Mouse (Mus musculus) CH12.LX (cell line): ENCODE measurements around the gene Rmi2. TPM values are rescaled to one million over a fixed set of nuclear protein-coding genes. Genes with fewer than 3 reads are reported as not detected.

Source experiments
- DNase-seq: peaks from one replicate; pipeline ENCODE4 v3.0.0-alpha.2; 2013; ENCODE audit errors: extremely low read depth
- H3K27ac ChIP-seq: 2 replicates; pipeline ENCODE4 v1.5.1; 2012; ENCODE audit warnings: low read depth, mild to moderate bottlenecking, control low read depth, moderate library complexity; ENCODE audit not compliant: insufficient read depth
- H3K27me3 ChIP-seq: replicated peaks from 2 replicates; pipeline ENCODE3; 2012; ENCODE audit warnings: inconsistent platforms
- H3K36me3 ChIP-seq, 2 experiments: replicated peaks in 1 of 2; 2 replicates each; pipeline versions ENCODE3 to v1.6.1; 2012; ENCODE audit warnings: inconsistent platforms in 1 of 2, low read length in 1 of 2, mild to moderate bottlenecking in 1 of 2, mixed read lengths in 1 of 2, moderate library complexity in 1 of 2; ENCODE audit not compliant: control insufficient read depth in 1 of 2, insufficient read depth in 1 of 2
- H3K4me1 ChIP-seq, 2 experiments: 2 replicates each; pipeline ENCODE4 v1.6.1; 2012; ENCODE audit warnings: inconsistent platforms in 1 of 2, moderate library complexity in 1 of 2; ENCODE audit not compliant: insufficient read depth in 2 of 2, control insufficient read depth in 1 of 2
- H3K4me2 ChIP-seq: 2 replicates; pipeline ENCODE4 v1.6.1; 2012; ENCODE audit warnings: low read depth, mild to moderate bottlenecking, control low read depth; ENCODE audit not compliant: poor library complexity, insufficient read depth, severe bottlenecking
- H3K4me3 ChIP-seq, 3 experiments: fragments of 150-350 bp in 1 of 3; sonication (generic) in 1 of 3; replicated peaks in 1 of 3; 2 replicates each; pipeline versions ENCODE3 to v1.5.1; 2011 to 2012; ENCODE audit warnings: low read depth in 2 of 3, low read length in 2 of 3, mild to moderate bottlenecking in 2 of 3, moderate library complexity in 2 of 3, control low read depth in 1 of 3, improper control_type of control experiment in 1 of 3, inconsistent platforms in 1 of 3, mixed read lengths in 1 of 3; ENCODE audit not compliant: poor library complexity in 1 of 3
- H3K79me2 ChIP-seq: replicated peaks from 2 replicates; pipeline ENCODE4 v1.6.1; 2012; ENCODE audit warnings: mild to moderate bottlenecking, moderate library complexity; ENCODE audit not compliant: control insufficient read depth, poor library complexity, insufficient read depth, severe bottlenecking; ENCODE audit errors: extremely low read depth
- H3K9ac ChIP-seq: 2 replicates; pipeline ENCODE4 v1.6.1; 2012; ENCODE audit warnings: low read depth, mild to moderate bottlenecking, control low read depth, moderate library complexity; ENCODE audit not compliant: insufficient read depth
- H3K9me3 ChIP-seq: replicated peaks from 2 replicates; pipeline ENCODE3; 2012; ENCODE audit warnings: low read length, inconsistent platforms, mixed read lengths
- CHD1 ChIP-seq: IDR thresholded peaks from 2 replicates; pipeline ENCODE4 v1.6.1; 2012; ENCODE audit warnings: low read depth, low read length, improper control_type of control experiment, inconsistent platforms
- CTCF ChIP-seq, 2 experiments: IDR thresholded peaks in 1 of 2; conservative IDR thresholded peaks in 1 of 2; 2 replicates each; pipeline ENCODE4 v1.5.1; 2011 to 2012; ENCODE audit warnings: low read depth in 2 of 2, low read length in 2 of 2, improper control_type of control experiment in 1 of 2, inconsistent platforms in 1 of 2, mild to moderate bottlenecking in 1 of 2, moderate library complexity in 1 of 2
- E2F4 ChIP-seq: IDR thresholded peaks from 2 replicates; pipeline ENCODE4 v1.6.1; 2011; ENCODE audit warnings: low read depth, low read length, improper control_type of control experiment; ENCODE audit not compliant: insufficient replicate concordance
- ELF1 ChIP-seq: IDR thresholded peaks from 2 replicates; pipeline ENCODE4 v1.6.1; 2014; ENCODE audit warnings: low read depth, mild to moderate bottlenecking, inconsistent platforms, low read length, improper control_type of control experiment
- ETS1 ChIP-seq: conservative IDR thresholded peaks from 2 replicates; pipeline ENCODE4 v1.6.1; 2012; ENCODE audit warnings: low read depth, mild to moderate bottlenecking, inconsistent platforms, low read length, improper control_type of control experiment, moderate library complexity
- GABPA ChIP-seq: IDR thresholded peaks from 2 replicates; pipeline ENCODE4 v1.6.1; 2012; ENCODE audit warnings: low read depth, low read length, improper control_type of control experiment, inconsistent platforms; ENCODE audit not compliant: insufficient replicate concordance
- KAT2A ChIP-seq: IDR thresholded peaks from 2 replicates; pipeline ENCODE4 v1.6.1; 2012; ENCODE audit warnings: low read length, improper control_type of control experiment, inconsistent platforms; ENCODE audit not compliant: insufficient replicate concordance
- MAZ ChIP-seq: IDR thresholded peaks from 2 replicates; pipeline ENCODE4 v1.6.1; 2012; ENCODE audit warnings: low read depth, mild to moderate bottlenecking, inconsistent platforms, low read length, improper control_type of control experiment, moderate library complexity
- MEF2A ChIP-seq: IDR thresholded peaks from 2 replicates; pipeline ENCODE4 v1.6.1; 2014; ENCODE audit warnings: low read depth, mild to moderate bottlenecking, inconsistent platforms, low read length, improper control_type of control experiment, borderline replicate concordance
- MYC ChIP-seq: IDR thresholded peaks from 2 replicates; pipeline ENCODE4 v1.6.1; 2011; ENCODE audit warnings: low read depth, mild to moderate bottlenecking, improper control_type of control experiment, low read length
- NELFE ChIP-seq: IDR thresholded peaks from 2 replicates; pipeline ENCODE4 v1.6.1; 2011; ENCODE audit warnings: low read depth, low read length, improper control_type of control experiment
- PAX5 ChIP-seq: IDR thresholded peaks from 2 replicates; pipeline ENCODE4 v1.6.1; 2012; ENCODE audit warnings: low read length, inconsistent platforms, mixed read lengths
- RAD21 ChIP-seq: IDR thresholded peaks from 2 replicates; pipeline ENCODE4 v1.6.1; 2011; ENCODE audit warnings: low read depth, mild to moderate bottlenecking, low read length, improper control_type of control experiment, moderate library complexity
- RCOR1 ChIP-seq: conservative IDR thresholded peaks from 2 replicates; pipeline ENCODE4 v1.6.1; 2012; ENCODE audit warnings: low read depth, mild to moderate bottlenecking, inconsistent platforms, low read length, improper control_type of control experiment
- SIN3A ChIP-seq: IDR thresholded peaks from 2 replicates; pipeline ENCODE4 v1.6.1; 2012; ENCODE audit warnings: low read length, improper control_type of control experiment, inconsistent platforms
- SMC3 ChIP-seq: IDR thresholded peaks from 2 replicates; pipeline ENCODE4 v1.6.1; 2011; ENCODE audit warnings: low read depth, low read length, improper control_type of control experiment
- UBTF ChIP-seq: IDR thresholded peaks from 2 replicates; pipeline ENCODE4 v1.6.1; 2012; ENCODE audit warnings: low read depth, mild to moderate bottlenecking, inconsistent platforms, low read length, improper control_type of control experiment, moderate library complexity
- USF2 ChIP-seq: conservative IDR thresholded peaks from 2 replicates; pipeline ENCODE4 v1.6.1; 2011; ENCODE audit warnings: low read depth, low read length, improper control_type of control experiment
- ZKSCAN1 ChIP-seq: IDR thresholded peaks from 2 replicates; pipeline ENCODE4 v1.6.1; 2012; ENCODE audit warnings: low read depth, inconsistent platforms, low read length, improper control_type of control experiment, borderline replicate concordance
- ZMIZ1 ChIP-seq: IDR thresholded peaks from 2 replicates; pipeline ENCODE4 v1.6.1; 2012; ENCODE audit warnings: low read depth, mild to moderate bottlenecking, inconsistent platforms, low read length, improper control_type of control experiment
- dilution Hi-C: fragments of 300-500 bp; cut with MboI; formaldehyde crosslinking; loops from 2 replicates; pipeline ENCODE4 v1.14.3; 2020; ENCODE audit warnings: low sequenced_read_pairs; ENCODE audit not compliant: extremely low pct_unique_long_range_greater_than_20kb, extremely low pct_ligation_motif_present
- in situ Hi-C: fragments of 300-500 bp; cut with MboI; formaldehyde crosslinking; loops from 3 replicates; pipeline ENCODE4 v1.14.3; 2019; ENCODE audit warnings: low sequenced_read_pairs, low pct_ligation_motif_present, low pct_unique_long_range_greater_than_20kb, mixed read lengths
- polyA plus RNA-seq: library from polyadenylated mRNA; unstranded; fragments of >175 nt; gene quantifications from 2 replicates; pipeline ENCODE4 v1.2.1, GENCODE M21; 2012; ENCODE audit warnings: low read depth; ENCODE audit not compliant: insufficient read length
- total RNA-seq, 2 experiments: library from RNA; depleted of rRNA; stranded (reverse); fragments of 300-350 nt in 1 of 2; fragments of >200 nt in 1 of 2; gene quantifications; 2 replicates each; pipeline ENCODE4 v1.2.3; 2012 to 2014

Rmi2 gene
- total and polyA plus RNA-seq, 3 experiments: 6.8 to 13.8 (median 9.3) TPM

- 0 out of 2 replicates have a peak, but pooled peaks have one; percentile 35 for TF ChIP-seq ELF1
- TF ChIP-seq SMC3: peak; percentile 98
- no peak for TF ChIP-seq SIN3A
- 0 out of 2 replicates have a peak, but pooled peaks have one; percentile 33 for TF ChIP-seq KAT2A
- TF ChIP-seq CHD1: no peak
- no peak for TF ChIP-seq PAX5
Measured at GRCm38 (mm10) chr16:10867904-10868440, 33.1 kb downstream of the Rmi2 start (continued).

GRCm38 (mm10) chr16:10870969-10871368, 36.1 kb downstream of the Rmi2 start:
- peaks cover 0 to 10% of the 10 kb centered on the region in 2 experiments; a peak in 1 of 4 replicates for H3K4me1 ChIP-seq
- TF ChIP-seq MEF2A: no peak
- no peak for TF ChIP-seq MYC
- TF ChIP-seq ZMIZ1: no peak
- TF ChIP-seq MAZ: no peak
- TF ChIP-seq ETS1: no peak
- TF ChIP-seq UBTF: no peak
- TF ChIP-seq NELFE: no peak
- no peak for TF ChIP-seq CTCF (conservative IDR thresholded peaks at IDR 0.05 in 1 of 2, IDR thresholded peaks at IDR 0.05 in 1 of 2; ENCODE audit: low read depth in 2 of 2, low read length in 2 of 2)
- no peak for TF ChIP-seq RCOR1
- no peak for TF ChIP-seq RAD21
- no peak for TF ChIP-seq E2F4
- TF ChIP-seq GABPA: no peak
- TF ChIP-seq USF2: no peak
- no peak for TF ChIP-seq PAX5
- TF ChIP-seq ZKSCAN1: no peak
- no peak for TF ChIP-seq CHD1
- TF ChIP-seq SIN3A: no peak
- TF ChIP-seq, all 38 proteins: peak for 0
- Histone ChIP-seq H3K27ac (no peak overlapping the region), H3K79me2 (no peaks in the 10 kb centered on the region), H3K36me3 (peaks cover 0 to 5% of the 10 kb centered on the region in 2 experiments), H3K4me3 (no peak overlapping the region), H3K9me3 (no peaks in the 10 kb centered on the region), H3K27me3 (peaks cover 2% of the 10 kb centered on the region), H3K4me2 (no peak overlapping the region), H3K9ac (no peak overlapping the region)
- dilution Hi-C loops (no loop called here), in situ Hi-C loops (loop anchor here (10.0 kb wide), 2 partner anchors 234 to 544 kb away; no protein-coding TSS in a partner anchor)
- no peak for DNase-seq
